Mouse (Mus musculus) mouse trophoblast stem cell (cell line): ENCODE results near the gene Ncf1.

Experiments
- in situ Hi-C, 2 experiments: fragments of 300-500 bp; cut with MseI, MboI; formaldehyde crosslinking; loops; 2 replicates in 1 of 2; 3 replicates in 1 of 2; pipeline ENCODE4 v1.15.1; 2025

Gene Ncf1

GRCm38 (mm10) chr5:134229391-134229790, at the start of gene Ncf1:
Ncf1 (minus strand) TSS chr5:134229625.
- in situ Hi-C loops, result no loop called here

GRCm38 (mm10) chr5:134277109-134277508, 47.7 kb upstream of the Ncf1 start:
- in situ Hi-C loops, result no loop called here

GRCm38 (mm10) chr5:134275556-134275955, 46.1 kb upstream of the Ncf1 start:
- in situ Hi-C loops, result no loop called here

GRCm38 (mm10) chr5:134275021-134275420, 45.6 kb upstream of the Ncf1 start:
- in situ Hi-C loops, result no loop called here

- in situ Hi-C loops, result no loop called here
Measured at GRCm38 (mm10) chr5:134273761-134274160, 44.3 kb upstream of the Ncf1 start.

- in situ Hi-C loops, result no loop called here
Measured at GRCm38 (mm10) chr5:134272761-134273160, 43.3 kb upstream of the Ncf1 start.

- in situ Hi-C loops, result no loop called here
Measured at GRCm38 (mm10) chr5:134271421-134271820, 42.0 kb upstream of the Ncf1 start.

- in situ Hi-C loops, result no loop called here
Measured at GRCm38 (mm10) chr5:134270566-134270965, 41.1 kb upstream of the Ncf1 start.

GRCm38 (mm10) chr5:134269751-134270150, 40.3 kb upstream of the Ncf1 start:
- in situ Hi-C loops, result no loop called here

GRCm38 (mm10) chr5:134268751-134269150, 39.3 kb upstream of the Ncf1 start:
- in situ Hi-C loops, result no loop called here

GRCm38 (mm10) chr5:134266404-134266803, 37.0 kb upstream of the Ncf1 start:
- in situ Hi-C loops, result no loop called here

GRCm38 (mm10) chr5:134265890-134266289, 36.5 kb upstream of the Ncf1 start:
- in situ Hi-C loops, result no loop called here

- in situ Hi-C loops, result no loop called here
Measured at GRCm38 (mm10) chr5:134260001-134260636, 30.7 kb upstream of the Ncf1 start.

GRCm38 (mm10) chr5:134258934-134259333, 29.5 kb upstream of the Ncf1 start:
- in situ Hi-C loops, result no loop called here

GRCm38 (mm10) chr5:134258395-134258794, 29.0 kb upstream of the Ncf1 start:
- in situ Hi-C loops, result no loop called here

- in situ Hi-C loops, result no loop called here
Measured at GRCm38 (mm10) chr5:134257349-134258031, 28.1 kb upstream of the Ncf1 start.

- in situ Hi-C loops, result no loop called here
Measured at GRCm38 (mm10) chr5:134255294-134255693, 25.9 kb upstream of the Ncf1 start.

GRCm38 (mm10) chr5:134253806-134254205, 24.4 kb upstream of the Ncf1 start:
- in situ Hi-C loops, result no loop called here

GRCm38 (mm10) chr5:134251083-134251482, 21.7 kb upstream of the Ncf1 start:
- in situ Hi-C loops, result no loop called here

GRCm38 (mm10) chr5:134250601-134251000, 21.2 kb upstream of the Ncf1 start:
- in situ Hi-C loops, result no loop called here

GRCm38 (mm10) chr5:134249245-134249649, 19.8 kb upstream of the Ncf1 start:
- in situ Hi-C loops, result no loop called here

- in situ Hi-C loops, result no loop called here
Measured at GRCm38 (mm10) chr5:134248608-134249244, 19.3 kb upstream of the Ncf1 start.

GRCm38 (mm10) chr5:134246146-134246545, 16.7 kb upstream of the Ncf1 start:
- in situ Hi-C loops, result no loop called here
